Mouse (Mus musculus): ENCODE results near the gene Selenoh. TPM values are rescaled to one million over a fixed set of nuclear protein-coding genes. Genes with fewer than 3 reads are reported as not detected.
A peak's percentile ranks its signal among the peaks of the same experiment; 100 is the strongest.

Selenoh gene
- polyA plus RNA-seq, 1 experiment from 2014 or later: 196 TPM

DNA sequence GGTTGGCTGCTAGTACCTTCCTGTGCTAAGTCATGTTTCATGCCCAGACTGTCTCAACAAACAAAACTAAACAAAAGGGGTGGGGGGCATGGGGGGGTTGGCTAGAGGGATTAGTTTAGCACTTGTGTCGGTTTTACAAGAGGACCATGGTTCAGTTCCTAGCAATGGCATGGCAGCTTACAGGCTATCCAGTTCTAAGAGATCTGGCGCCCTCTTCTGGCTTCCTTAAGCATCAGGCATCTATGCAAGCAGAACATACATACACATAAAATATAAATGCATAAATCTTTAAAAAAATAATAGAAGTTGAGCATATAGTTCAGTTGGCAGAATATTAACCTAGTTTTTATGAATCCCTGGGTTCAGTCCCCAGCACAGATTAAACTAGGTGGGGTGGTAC, 7.7 kb downstream of the Selenoh start:
- H3K9me3 ChIP-seq: no peaks in the 10 kb centered on the region
- H3K4me1 ChIP-seq (replicated peaks): no peaks in the 10 kb centered on the region
- H3K36me3 ChIP-seq: no peaks in the 10 kb centered on the region
- no peaks in the 10 kb centered on the region for H3K27me3 ChIP-seq
- H3K4me2 ChIP-seq: no peak overlapping the region
- no peak overlapping the region for H3K9ac ChIP-seq
- no peak overlapping the region for H3K27ac ChIP-seq (replicated peaks)
- ATAC-seq (ENCODE audit: low read depth): no peak
- 27% methylated on average over 2 of the region's 2 CpGs for WGBS
- H3K4me3 ChIP-seq: no peak overlapping the region

DNA sequence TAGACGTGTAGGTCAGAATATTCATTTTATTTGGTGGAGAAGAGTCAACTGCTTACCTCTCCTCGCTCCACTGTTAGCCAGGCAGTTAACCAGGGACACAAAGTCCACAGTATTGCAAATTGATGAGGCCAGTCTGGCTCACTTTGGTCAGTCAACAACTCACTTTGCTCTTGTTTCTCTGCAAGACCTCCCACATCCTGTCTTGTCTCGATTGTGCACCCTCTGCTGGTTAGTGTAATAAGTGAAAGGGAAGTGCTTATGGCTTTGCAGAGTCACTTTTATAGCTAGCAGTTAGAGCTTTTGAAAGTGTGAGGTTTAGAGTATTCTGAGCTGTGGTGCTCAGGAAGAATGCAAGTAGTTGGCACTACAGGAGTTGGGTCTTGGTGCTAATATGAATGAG, 10.3 kb downstream of the Selenoh start:
- no peak overlapping the region for H3K27ac ChIP-seq (replicated peaks)
- no peak for ATAC-seq (ENCODE audit: low read depth)
- H3K4me1 ChIP-seq (replicated peaks): no peaks in the 10 kb centered on the region
- H3K36me3 ChIP-seq: no peaks in the 10 kb centered on the region
- 73% methylated on average over 3 of the region's 3 CpGs for WGBS
- H3K27me3 ChIP-seq: no peaks in the 10 kb centered on the region
- H3K9ac ChIP-seq: no peak overlapping the region
- H3K4me2 ChIP-seq: no peak overlapping the region
- no peak overlapping the region for H3K4me3 ChIP-seq
- H3K9me3 ChIP-seq: no peaks in the 10 kb centered on the region

- Histone ChIP-seq H3K4me2 (no peak within 1 kb of the TSS), H3K4me3 (no peak within 1 kb of the TSS), H3K9ac (no peak within 1 kb of the TSS), H3K36me3 (no peaks in the 10 kb centered on the region), H3K9me3 (no peaks in the 10 kb centered on the region), H3K27ac (replicated peaks) (no peak within 1 kb of the TSS), H3K27me3 (no peaks in the 10 kb centered on the region), H3K4me1 (replicated peaks) (no peaks in the 10 kb centered on the region)
- ATAC-seq (ENCODE audit: low read depth): no peak
- WGBS: 93% methylated on average over 32 of the region's 32 CpGs
These were observed 11.8 kb downstream of the Selenoh start, which contains the start of gene Btbd18 for GRCm38 (mm10) chr2:84658806-84659205. Gene Btbd18, plus strand, starts transcription at chr2:84659079.

DNA sequence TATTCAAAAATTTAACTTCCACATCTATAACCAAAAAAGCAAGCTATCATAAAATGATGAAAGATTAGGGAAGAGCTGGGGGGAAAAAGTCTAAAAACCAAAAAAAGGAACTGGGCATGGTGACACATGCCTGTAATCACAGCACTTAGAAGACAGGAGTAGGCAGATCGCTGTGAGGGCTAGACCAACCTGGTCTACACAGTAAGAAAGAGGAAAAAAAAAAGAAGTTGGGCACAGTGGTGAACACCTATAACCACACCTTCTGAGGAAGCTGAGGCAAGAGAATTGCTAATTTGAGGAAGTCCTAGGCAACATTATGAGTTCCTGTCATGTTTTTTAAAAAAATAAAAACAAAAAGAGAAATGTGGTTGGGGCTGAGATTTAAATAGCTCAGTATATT, 14.7 kb downstream of the Selenoh start:
- no peak for ATAC-seq (ENCODE audit: low read depth)
- Histone ChIP-seq H3K36me3 (no peaks in the 10 kb centered on the region), H3K4me2 (no peak overlapping the region), H3K27ac (replicated peaks) (no peak overlapping the region), H3K9me3 (no peaks in the 10 kb centered on the region), H3K4me3 (no peak overlapping the region), H3K4me1 (replicated peaks) (peaks cover 3% of the 10 kb centered on the region; the same call in 1 of the 2 replicates), H3K27me3 (no peaks in the 10 kb centered on the region), H3K9ac (no peak overlapping the region)
- WGBS: 50% methylated on average over 1 of the region's 1 CpGs

- peaks cover 6% of the 10 kb centered on the region; the same call in 1 of the 2 replicates for H3K4me1 ChIP-seq (replicated peaks)
- no peak overlapping the region for H3K4me2 ChIP-seq
- no peak overlapping the region for H3K27ac ChIP-seq (replicated peaks)
- H3K9ac ChIP-seq: no peak overlapping the region
- no peak overlapping the region for H3K4me3 ChIP-seq
- H3K9me3 ChIP-seq: no peaks in the 10 kb centered on the region
- no peak for ATAC-seq (ENCODE audit: low read depth)
- H3K27me3 ChIP-seq: no peaks in the 10 kb centered on the region
- no peaks in the 10 kb centered on the region for H3K36me3 ChIP-seq
These were observed 17.2 kb downstream of the Selenoh start for GRCm38 (mm10) chr2:84653354-84653753.

DNA sequence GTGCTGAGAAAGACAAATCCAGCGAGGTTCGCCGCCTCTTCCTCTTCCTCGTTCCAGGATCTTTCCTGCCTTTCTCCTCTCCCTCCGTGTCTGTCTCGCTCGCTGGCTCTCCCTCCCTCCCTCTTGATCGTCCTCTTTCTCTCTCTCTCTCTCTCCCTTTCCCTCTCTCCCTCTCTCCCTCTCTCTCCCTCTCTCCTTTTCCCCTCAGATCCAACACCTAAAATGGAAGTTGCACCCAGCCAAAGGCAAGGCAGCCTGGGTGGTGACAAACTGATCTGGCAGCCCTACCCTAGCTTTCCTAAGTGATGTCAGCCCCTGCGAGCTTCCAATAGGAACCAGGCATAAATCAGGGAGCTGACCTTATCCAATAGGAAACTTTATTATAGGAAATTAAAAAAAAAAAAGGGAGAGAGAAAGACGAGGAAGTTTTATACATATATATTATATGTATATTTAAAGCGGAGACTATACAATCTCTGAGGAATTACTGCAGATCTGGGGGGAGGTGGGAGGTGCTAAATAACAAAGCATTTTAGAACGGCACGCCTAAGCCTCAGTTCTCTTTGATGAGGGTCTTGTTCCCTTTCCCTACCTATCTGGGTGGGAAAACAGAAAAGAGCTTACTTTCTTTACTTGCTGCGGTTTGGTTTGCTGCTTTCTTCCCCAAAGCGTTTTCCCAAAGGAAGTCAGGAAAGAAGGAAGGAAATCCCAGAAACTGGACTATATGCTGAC, 19.9 kb downstream of the Selenoh start, which contains the start of gene Ctnnd1:
Gene Ctnnd1 (minus strand): TSS at position 302 of the 732 bp plus-strand sequence.
- Histone ChIP-seq H3K27ac (replicated peaks) (peak within 1 kb of the TSS; percentile 94), H3K4me2 (peak within 1 kb of the TSS; percentile 73), H3K9ac (peak within 1 kb of the TSS; percentile 88), H3K4me3 (peak within 1 kb of the TSS; percentile 65), H3K36me3 (no peaks in the 10 kb centered on the region), H3K9me3 (no peaks in the 10 kb centered on the region), H3K4me1 (replicated peaks) (peaks cover 31% of the 10 kb centered on the region), H3K27me3 (no peaks in the 10 kb centered on the region)
- peak; percentile 94 for ATAC-seq (ENCODE audit: low read depth)
- under 1% methylated on average over 15 of the region's 15 CpGs for WGBS

DNA sequence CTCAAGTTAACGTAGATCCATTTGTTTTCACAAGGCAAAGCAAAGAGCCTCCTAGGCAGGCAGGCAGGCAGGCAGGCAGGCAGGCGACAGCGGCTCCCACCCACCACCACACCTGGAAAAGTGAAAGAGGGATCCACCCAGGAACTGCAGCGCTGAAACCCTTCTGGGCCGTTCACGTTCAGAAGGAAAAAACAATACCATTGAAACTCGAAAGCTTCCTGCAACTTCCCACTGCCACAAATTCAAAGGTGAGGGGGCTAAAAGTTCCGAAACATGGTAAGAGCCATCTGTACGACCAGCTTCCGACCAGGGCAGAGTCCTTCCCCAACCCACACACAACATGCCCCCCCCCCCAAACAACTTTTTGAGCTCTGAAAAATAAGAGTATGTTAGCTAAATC, 20.9 kb downstream of the Selenoh start:
- Histone ChIP-seq H3K4me2 (peak overlapping the region; percentile 73), H3K27me3 (no peaks in the 10 kb centered on the region), H3K36me3 (no peaks in the 10 kb centered on the region), H3K9ac (peak overlapping the region; percentile 88), H3K4me1 (replicated peaks) (peaks cover 31% of the 10 kb centered on the region), H3K9me3 (no peaks in the 10 kb centered on the region), H3K4me3 (peak overlapping the region; percentile 65), H3K27ac (replicated peaks) (peak overlapping the region; percentile 94)
- no peak for ATAC-seq (ENCODE audit: low read depth)
- WGBS: 0% methylated on average over 10 of the region's 10 CpGs

GRCm38 (mm10) chr2:84648369-84648768, 22.2 kb downstream of the Selenoh start:
- H3K4me1 ChIP-seq (replicated peaks): peaks cover 37% of the 10 kb centered on the region
- H3K4me2 ChIP-seq: peak overlapping the region; percentile 73
- no peaks in the 10 kb centered on the region for H3K36me3 ChIP-seq
- WGBS: 24% methylated on average over 6 of the region's 6 CpGs
- H3K9me3 ChIP-seq: no peaks in the 10 kb centered on the region
- H3K27me3 ChIP-seq: no peaks in the 10 kb centered on the region
- ATAC-seq (ENCODE audit: low read depth): peak; percentile 63
- peak overlapping the region; percentile 74 for H3K27ac ChIP-seq (replicated peaks)
- H3K9ac ChIP-seq: peak overlapping the region; percentile 78
- H3K4me3 ChIP-seq: peak overlapping the region; percentile 65

- Histone ChIP-seq H3K9me3 (no peaks in the 10 kb centered on the region), H3K36me3 (no peaks in the 10 kb centered on the region), H3K4me1 (replicated peaks) (peaks cover 43% of the 10 kb centered on the region), H3K4me2 (peak overlapping the region; percentile 73), H3K4me3 (peak overlapping the region; percentile 65), H3K9ac (peak overlapping the region; percentile 78), H3K27ac (replicated peaks) (no peak overlapping the region), H3K27me3 (no peaks in the 10 kb centered on the region)
- no peak for ATAC-seq (ENCODE audit: low read depth)
- 92% methylated on average over 6 of the region's 6 CpGs for WGBS
These were observed 23.5 kb downstream of the Selenoh start for GRCm38 (mm10) chr2:84647051-84647568.

GRCm38 (mm10) chr2:84646138-84646537, 24.4 kb downstream of the Selenoh start:
- Histone ChIP-seq H3K9me3 (no peaks in the 10 kb centered on the region), H3K4me1 (replicated peaks) (peaks cover 50% of the 10 kb centered on the region), H3K4me2 (peak overlapping the region; percentile 73), H3K27me3 (no peaks in the 10 kb centered on the region), H3K4me3 (no peak overlapping the region), H3K27ac (replicated peaks) (no peak overlapping the region), H3K36me3 (0 out of 2 replicates have a peak, but pooled peaks cover 5% of the 10 kb centered on the region), H3K9ac (no peak overlapping the region)
- ATAC-seq (ENCODE audit: low read depth): no peak
- WGBS: 90% methylated on average over 1 of the region's 1 CpGs

- no peaks in the 10 kb centered on the region for H3K9me3 ChIP-seq
- no peak overlapping the region for H3K4me3 ChIP-seq
- H3K36me3 ChIP-seq: 0 out of 2 replicates have a peak, but pooled peaks cover 5% of the 10 kb centered on the region
- H3K27me3 ChIP-seq: no peaks in the 10 kb centered on the region
- no peak for ATAC-seq (ENCODE audit: low read depth)
- no peak overlapping the region for H3K27ac ChIP-seq (replicated peaks)
- peaks cover 60% of the 10 kb centered on the region for H3K4me1 ChIP-seq (replicated peaks)
- no peak overlapping the region for H3K9ac ChIP-seq
- no peak overlapping the region for H3K4me2 ChIP-seq
These were observed 29.7 kb downstream of the Selenoh start for GRCm38 (mm10) chr2:84640833-84641232.

DNA sequence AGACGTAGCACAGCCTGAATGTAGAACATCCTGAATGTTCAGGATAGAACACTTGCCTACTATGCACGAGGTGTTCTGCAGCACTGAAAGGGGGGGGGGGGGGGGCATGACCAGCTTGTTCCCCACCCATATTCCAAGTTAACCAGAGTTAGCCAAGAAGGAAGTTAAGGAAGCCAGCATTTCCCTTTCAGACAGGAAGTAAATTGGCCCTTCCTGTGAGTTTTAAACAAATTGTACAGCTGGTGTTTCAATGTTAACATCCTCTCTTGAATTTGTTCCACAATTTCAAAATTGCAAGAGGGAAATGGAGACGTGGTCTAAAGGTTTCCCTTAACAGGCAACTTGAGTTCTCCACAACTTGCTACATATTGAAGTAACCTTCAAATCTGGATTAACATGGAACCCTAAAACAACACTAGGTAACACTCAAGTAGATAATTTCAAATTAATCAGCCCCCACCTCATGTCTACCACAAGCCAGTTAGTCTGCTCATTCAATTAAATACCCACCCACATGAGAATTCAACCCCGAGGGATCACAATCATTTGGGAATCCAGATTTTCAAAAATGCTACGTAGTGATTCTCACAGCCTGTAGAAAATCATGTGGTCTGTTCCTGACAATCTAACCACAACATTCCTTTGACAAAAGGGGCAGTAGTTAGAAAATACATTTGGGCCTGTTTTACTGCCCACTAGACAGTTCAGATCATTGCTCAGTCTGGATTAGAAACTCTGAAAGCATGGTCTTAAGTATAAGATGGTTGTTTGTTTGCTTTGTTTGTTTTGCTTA, 31.9 kb downstream of the Selenoh start:
- ATAC-seq (ENCODE audit: low read depth): no peak
- Histone ChIP-seq H3K4me2 (peak overlapping the region; percentile 18; the same call in 1 of the 2 replicates), H3K36me3 (0 out of 2 replicates have a peak, but pooled peaks cover 5% of the 10 kb centered on the region), H3K4me1 (replicated peaks) (peaks cover 74% of the 10 kb centered on the region), H3K9me3 (no peaks in the 10 kb centered on the region), H3K27me3 (no peaks in the 10 kb centered on the region), H3K9ac (no peak overlapping the region), H3K4me3 (no peak overlapping the region), H3K27ac (replicated peaks) (peak overlapping the region; percentile 35)
- 75% methylated on average over 5 of the region's 5 CpGs for WGBS
